Mouse (Mus musculus): ENCODE results near the gene Taf8. TPM values are rescaled to one million over a fixed set of nuclear protein-coding genes. Genes with fewer than 3 reads are reported as not detected.
A peak's percentile ranks its signal among the peaks of the same experiment; 100 is the strongest.
"Not testable (repeated sequence)": the region's sequence is repeated elsewhere in the genome, so short reads cannot be mapped to it uniquely, and the experiment has no call there.

The Taf8 gene
- polyA plus RNA-seq, 1 experiment, result 32.2 TPM

DNA sequence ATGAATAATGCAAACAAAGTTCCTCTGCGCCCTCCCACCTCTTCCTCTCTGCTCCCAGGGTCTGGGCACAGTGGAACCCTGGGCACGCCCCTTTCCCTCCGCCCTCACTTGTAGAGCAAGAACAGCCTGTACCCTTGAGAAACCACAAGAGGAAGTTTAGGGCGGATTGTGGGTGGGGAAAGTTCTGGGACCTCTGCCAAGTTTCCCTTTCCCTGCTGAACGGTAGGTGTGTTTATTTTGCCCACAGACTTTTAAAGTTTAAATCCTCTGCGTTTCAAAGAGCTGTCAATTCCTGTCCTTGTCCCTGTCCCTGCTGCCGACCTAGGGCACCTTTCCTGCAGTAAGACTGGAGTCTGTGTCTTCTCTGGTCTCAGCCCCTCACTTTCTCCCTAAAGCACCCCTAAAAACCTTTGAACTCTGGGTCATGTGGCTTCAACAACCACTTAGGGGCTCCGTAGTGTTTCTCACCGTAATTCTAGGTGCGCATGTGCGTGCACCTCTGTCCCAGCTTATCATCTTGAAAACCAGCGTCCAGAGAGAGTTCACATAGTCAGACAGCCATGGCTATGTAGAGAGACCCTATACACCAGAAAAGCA, 6.0 kb upstream of the Taf8 start:
- TF ChIP-seq POLR2A (IDR thresholded peaks at IDR 0.05; ENCODE audit: borderline replicate concordance, extremely low read depth, low read depth, low read length) (peak; percentile 65; the same call in 1 of the 2 replicates), CTCF (IDR thresholded peaks at IDR 0.05; ENCODE audit: insufficient read depth, low read length) (no peak)
- WGBS, result under 1% methylated on average over 12 of the region's 12 CpGs
- DNase-seq, result peak; percentile 95
- Histone ChIP-seq H3K4me3 (replicated peaks; ENCODE audit: extremely low read depth, low read depth, low read length) (peak overlapping the region; percentile 76), H3K4me1 (ENCODE audit: control insufficient read depth, insufficient read depth, low read length) (peaks cover 34% of the 10 kb centered on the region)

DNA sequence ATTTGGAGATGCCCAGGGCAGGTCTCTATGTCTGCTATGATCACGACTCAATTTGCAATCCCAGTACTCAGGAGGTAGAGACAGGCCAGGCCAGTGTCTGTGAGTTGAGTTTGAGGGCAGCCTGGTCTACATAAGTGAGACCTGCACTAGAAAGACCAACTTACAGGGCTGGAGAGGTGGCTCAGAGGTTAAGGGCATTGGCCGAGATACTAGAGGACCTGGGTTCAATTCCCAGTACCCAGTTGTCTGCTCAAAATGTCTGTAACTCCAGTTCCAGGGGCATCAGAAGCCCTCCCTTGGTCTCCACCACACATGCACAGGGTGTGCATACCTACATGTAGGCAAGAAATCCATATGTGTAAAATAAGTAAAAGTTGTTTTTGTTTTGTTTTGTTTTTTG, 5.4 kb upstream of the Taf8 start:
- peak overlapping the region; percentile 45 for H3K4me3 ChIP-seq (replicated peaks; ENCODE audit: extremely low read depth, low read depth, low read length)
- WGBS, result 46% methylated on average over 2 of the region's 2 CpGs
- no peak for DNase-seq
- H3K4me1 ChIP-seq (ENCODE audit: control insufficient read depth, insufficient read depth, low read length), result peaks cover 33% of the 10 kb centered on the region
- no peak for TF ChIP-seq POLR2A (IDR thresholded peaks at IDR 0.05; ENCODE audit: borderline replicate concordance, extremely low read depth, low read depth, low read length)
- TF ChIP-seq CTCF (IDR thresholded peaks at IDR 0.05; ENCODE audit: insufficient read depth, low read length), result no peak

DNA sequence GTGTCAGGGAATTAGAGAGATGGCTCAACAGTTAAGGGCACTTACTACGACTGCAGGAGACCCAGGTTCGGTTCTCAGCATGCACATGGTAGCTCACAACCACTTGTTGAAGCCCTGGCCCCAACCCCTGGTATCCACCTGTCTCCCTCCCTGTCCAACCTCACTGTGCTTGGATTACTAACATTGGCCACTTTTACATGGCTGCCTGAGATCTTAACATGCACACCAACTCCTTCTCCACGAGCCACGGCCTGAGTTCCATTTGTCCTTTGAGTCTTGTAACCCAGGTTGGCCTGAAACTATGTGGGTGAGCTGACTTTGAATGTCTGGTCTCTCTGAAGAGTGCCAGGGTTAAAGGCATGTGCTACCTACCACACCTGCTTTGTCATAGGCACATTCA, 4.6 kb upstream of the Taf8 start:
- WGBS, result 77% methylated on average over 4 of the region's 4 CpGs
- DNase-seq, result no peak
- H3K4me1 ChIP-seq (ENCODE audit: control insufficient read depth, insufficient read depth, low read length), result peaks cover 28% of the 10 kb centered on the region
- peak overlapping the region; percentile 12 for H3K4me3 ChIP-seq (replicated peaks; ENCODE audit: extremely low read depth, low read depth, low read length)
- TF ChIP-seq CTCF (IDR thresholded peaks at IDR 0.05; ENCODE audit: insufficient read depth, low read length) (no peak), POLR2A (IDR thresholded peaks at IDR 0.05; ENCODE audit: borderline replicate concordance, extremely low read depth, low read depth, low read length) (no peak)

DNA sequence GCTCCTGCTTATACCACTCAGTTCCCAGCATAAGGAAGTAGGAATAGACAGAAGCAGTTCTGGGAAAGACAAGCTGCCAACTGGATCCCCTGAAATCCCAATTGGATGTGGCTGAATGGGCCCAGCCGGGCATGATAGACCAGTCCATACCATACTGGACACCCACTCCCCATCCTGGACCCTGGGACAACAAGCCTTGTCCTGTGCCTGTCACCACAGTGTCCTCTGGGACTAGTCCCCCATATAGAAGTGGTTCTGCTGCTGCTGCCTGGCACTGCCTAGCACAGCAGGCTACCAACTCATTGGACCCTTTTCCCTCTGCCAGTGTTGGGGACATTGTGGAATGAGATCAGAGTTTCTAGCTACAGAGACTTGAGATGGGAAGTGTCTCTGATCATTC, 4.0 kb upstream of the Taf8 start:
- TF ChIP-seq CTCF (IDR thresholded peaks at IDR 0.05; ENCODE audit: insufficient read depth, low read length) (no peak), POLR2A (IDR thresholded peaks at IDR 0.05; ENCODE audit: borderline replicate concordance, extremely low read depth, low read depth, low read length) (no peak)
- peak; percentile 41 for DNase-seq
- Histone ChIP-seq H3K4me1 (ENCODE audit: control insufficient read depth, insufficient read depth, low read length) (peaks cover 26% of the 10 kb centered on the region), H3K4me3 (replicated peaks; ENCODE audit: extremely low read depth, low read depth, low read length) (peak overlapping the region; percentile 95)
- WGBS, result 84% methylated on average over 1 of the region's 1 CpGs

DNA sequence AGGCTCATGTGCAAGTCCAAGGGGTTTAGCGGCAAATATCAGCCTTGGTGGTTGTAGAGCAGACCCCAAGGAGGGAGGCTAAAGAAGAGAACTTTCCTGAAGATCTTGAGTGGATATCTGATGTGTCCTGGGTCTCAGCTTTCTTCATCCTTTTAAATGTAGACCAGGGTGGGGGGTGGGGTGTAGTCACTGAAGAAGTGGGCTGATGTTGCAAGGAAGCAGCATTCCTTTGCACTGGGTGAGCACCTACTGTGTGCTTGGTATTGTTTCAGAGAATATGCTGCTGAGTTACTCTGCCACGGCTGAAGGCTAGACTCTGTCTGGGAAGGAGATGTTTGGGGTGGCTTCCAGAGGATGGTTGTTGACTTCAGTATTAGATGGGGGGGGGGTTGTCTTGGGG, 3.5 kb upstream of the Taf8 start:
- TF ChIP-seq CTCF (IDR thresholded peaks at IDR 0.05; ENCODE audit: insufficient read depth, low read length) (no peak), POLR2A (IDR thresholded peaks at IDR 0.05; ENCODE audit: borderline replicate concordance, extremely low read depth, low read depth, low read length) (0 out of 2 replicates have a peak, but pooled peaks have one; percentile 7)
- Histone ChIP-seq H3K4me3 (replicated peaks; ENCODE audit: extremely low read depth, low read depth, low read length) (peak overlapping the region; percentile 95), H3K4me1 (ENCODE audit: control insufficient read depth, insufficient read depth, low read length) (peaks cover 26% of the 10 kb centered on the region)
- no peak for DNase-seq
- 24% methylated on average over 2 of the region's 2 CpGs for WGBS

DNA sequence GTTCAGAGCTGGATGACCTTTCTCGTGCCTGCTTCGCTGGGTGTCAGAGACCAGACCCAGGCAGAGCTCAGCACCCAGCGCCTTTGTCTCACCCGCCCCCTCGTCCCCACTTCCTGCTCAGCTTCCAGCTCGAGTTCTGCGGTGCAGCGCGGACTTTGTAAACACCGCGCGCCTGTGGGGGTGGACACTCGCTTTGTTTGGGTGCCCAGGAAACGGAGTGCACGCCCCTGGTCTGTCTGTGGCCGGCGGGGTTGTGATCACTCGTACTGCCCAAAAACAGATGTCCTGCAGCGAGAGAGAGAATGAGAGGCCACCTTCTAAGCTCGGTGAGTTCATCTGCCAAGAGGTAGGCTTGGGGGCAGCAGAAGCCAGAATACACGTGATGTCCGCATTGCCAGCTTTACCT, 2.9 kb upstream of the Taf8 start, which contains the start of gene Ccnd3:
Gene Ccnd3, plus strand, starts transcription at position 111 of the 406 bp plus-strand sequence.
- TF ChIP-seq POLR2A (IDR thresholded peaks at IDR 0.05; ENCODE audit: borderline replicate concordance, extremely low read depth, low read depth, low read length) (peak; percentile 79; the same call in 1 of the 2 replicates), CTCF (IDR thresholded peaks at IDR 0.05; ENCODE audit: insufficient read depth, low read length) (no peak)
- peaks cover 26% of the 10 kb centered on the region for H3K4me1 ChIP-seq (ENCODE audit: control insufficient read depth, insufficient read depth, low read length)
- H3K4me3 ChIP-seq (replicated peaks; ENCODE audit: extremely low read depth, low read depth, low read length), result peak within 1 kb of the TSS; percentile 95
- WGBS, result under 1% methylated on average over 22 of the region's 22 CpGs
- DNase-seq, result peak; percentile 87

DNA sequence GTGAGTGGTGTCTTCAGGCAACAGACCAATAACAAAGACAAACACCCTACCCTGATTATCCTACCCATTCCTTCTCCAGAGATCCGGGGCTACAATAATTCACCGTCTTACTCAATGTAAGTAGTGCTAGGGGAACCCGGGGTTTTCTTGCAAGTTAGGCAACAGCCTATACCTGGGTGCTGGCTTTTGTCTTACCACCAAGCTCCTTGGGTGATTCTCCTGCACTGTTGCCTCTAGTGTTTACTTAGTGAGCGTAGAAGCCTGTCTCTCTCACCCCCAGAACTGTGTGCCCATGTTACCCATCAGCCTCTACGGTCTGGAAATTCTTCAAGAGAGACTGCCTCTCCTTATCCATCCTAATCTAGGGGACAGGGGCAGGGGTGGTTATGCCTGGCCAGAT, 2.1 kb upstream of the Taf8 start:
- no peak for DNase-seq
- TF ChIP-seq CTCF (IDR thresholded peaks at IDR 0.05; ENCODE audit: insufficient read depth, low read length), result no peak
- no peak for TF ChIP-seq POLR2A (IDR thresholded peaks at IDR 0.05; ENCODE audit: borderline replicate concordance, extremely low read depth, low read depth, low read length)
- H3K4me1 ChIP-seq (ENCODE audit: control insufficient read depth, insufficient read depth, low read length), result peaks cover 22% of the 10 kb centered on the region
- WGBS, result 38% methylated on average over 5 of the region's 5 CpGs
- H3K4me3 ChIP-seq (replicated peaks; ENCODE audit: extremely low read depth, low read depth, low read length), result peak overlapping the region; percentile 95

DNA sequence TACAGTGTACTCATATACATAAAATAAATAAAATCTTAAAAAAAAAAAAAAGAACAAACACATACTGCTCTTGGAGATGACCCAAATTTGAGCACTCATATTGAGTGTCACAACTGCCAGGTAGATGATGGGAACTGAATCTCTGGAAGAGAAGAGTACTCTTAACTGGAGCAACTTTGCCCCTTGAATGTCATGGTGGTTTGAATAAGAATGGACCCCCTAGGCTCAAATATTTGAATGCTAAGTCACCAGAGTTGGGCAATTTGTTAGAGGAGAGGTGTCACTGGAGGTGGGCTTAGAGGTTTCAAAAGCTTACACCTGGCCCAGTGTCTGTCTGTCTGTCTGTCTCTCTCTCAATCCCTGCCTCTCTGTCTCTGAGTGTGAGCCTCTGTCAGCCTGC, 1.6 kb upstream of the Taf8 start:
- no peak for DNase-seq
- Histone ChIP-seq H3K4me1 (ENCODE audit: control insufficient read depth, insufficient read depth, low read length) (peaks cover 22% of the 10 kb centered on the region), H3K4me3 (replicated peaks; ENCODE audit: extremely low read depth, low read depth, low read length) (no peak overlapping the region)
- TF ChIP-seq CTCF (IDR thresholded peaks at IDR 0.05; ENCODE audit: insufficient read depth, low read length) (no peak), POLR2A (IDR thresholded peaks at IDR 0.05; ENCODE audit: borderline replicate concordance, extremely low read depth, low read depth, low read length) (no peak)

DNA sequence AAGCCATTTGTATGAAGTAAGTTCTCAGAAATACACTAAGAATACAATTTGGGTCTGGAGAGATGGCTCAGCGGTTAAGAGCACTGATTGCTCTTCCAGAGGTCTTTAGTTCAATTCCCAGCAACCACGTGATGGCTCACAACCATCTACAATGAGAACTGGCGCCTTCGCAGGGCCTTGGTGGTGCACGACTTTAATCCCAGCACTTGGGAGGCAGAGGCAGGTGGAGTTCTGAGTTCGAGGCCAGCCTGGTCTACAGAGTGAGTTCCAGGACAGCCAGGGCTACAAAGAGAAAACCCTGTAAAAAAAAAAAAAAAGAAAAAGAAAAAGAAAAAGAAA, 584 bp upstream of the Taf8 start:
- not testable (repeated sequence) for H3K4me3 ChIP-seq (replicated peaks; ENCODE audit: extremely low read depth, low read depth, low read length)
- 79% methylated on average over 6 of the region's 6 CpGs for WGBS

DNA sequence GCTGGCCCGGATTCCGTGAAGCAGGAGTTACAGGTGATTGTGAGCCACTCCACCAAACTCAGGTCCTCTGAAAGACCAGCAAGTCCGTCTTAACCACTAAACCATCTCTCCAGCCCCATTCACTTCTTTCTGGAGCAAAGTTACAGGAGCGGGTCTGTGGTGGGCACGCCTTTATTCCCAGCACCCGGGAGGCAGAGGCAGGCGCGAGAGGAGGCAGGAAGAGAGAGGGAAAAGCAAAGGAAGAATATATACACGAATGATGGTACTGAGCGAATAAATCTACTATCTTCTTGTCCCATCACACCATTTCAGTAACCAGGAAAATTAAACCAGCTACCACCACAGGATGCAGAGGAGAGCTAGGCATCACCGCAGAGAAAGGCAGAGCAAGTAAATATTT, 561 bp downstream of the Taf8 start:
- 4% methylated on average over 11 of the region's 11 CpGs for WGBS
- Histone ChIP-seq H3K4me1 (ENCODE audit: control insufficient read depth, insufficient read depth, low read length) (peaks cover 14% of the 10 kb centered on the region), H3K4me3 (replicated peaks; ENCODE audit: extremely low read depth, low read depth, low read length) (peak overlapping the region; percentile 61)
- no peak for DNase-seq
- TF ChIP-seq POLR2A (IDR thresholded peaks at IDR 0.05; ENCODE audit: borderline replicate concordance, extremely low read depth, low read depth, low read length) (no peak), CTCF (IDR thresholded peaks at IDR 0.05; ENCODE audit: insufficient read depth, low read length) (no peak)

More for the DNA sequence above, 584 bp upstream of the Taf8 start:
- DNase-seq, result not testable (repeated sequence)
- peaks cover 22% of the 10 kb centered on the region for H3K4me1 ChIP-seq (ENCODE audit: control insufficient read depth, insufficient read depth, low read length)
